Mouse (Mus musculus) frontal cortex, adult 2 months (tissue): ENCODE data around the gene Fzd2. TPM values are rescaled to one million over a fixed set of nuclear protein-coding genes. Genes with fewer than 3 reads are reported as not detected.

ENCODE experiments used
- DNase-seq, 2 experiments: peaks; one replicate each; pipeline ENCODE4 v3.0.0; 2022; ENCODE audit warnings: low spot score in 1 of 2; ENCODE audit errors: extremely low spot score in 1 of 2
- polyA plus RNA-seq: library from polyadenylated mRNA; depleted of rRNA; stranded (reverse); fragments of >200 nt; gene quantifications from 2 replicates; pipeline ENCODE4 v1.2.3, GENCODE M21; 2012; rRNA removed

Fzd2 gene
- polyA plus RNA-seq, 1 experiment = 13.3 TPM

GRCm38 (mm10) chr11:102656326-102656926 is 52.2 kb downstream of the Fzd2 start:
- peak in 1 of 2 experiments; percentile 26 for DNase-seq

- DNase-seq = no peak
Observed at GRCm38 (mm10) chr11:102656931-102657330, 52.7 kb downstream of the Fzd2 start.

Other genes starting within 250 kb of the Fzd2 start
- 0.48 and 0.60 TPM in 2 replicates for gene Slc4a1, start 238.2 kb upstream of the Fzd2 start, polyA plus RNA-seq
- 538 and 540 TPM in 2 replicates for gene Rundc3a, start 211.0 kb upstream of the Fzd2 start, polyA plus RNA-seq
- 82.9 and 90.8 TPM in 2 replicates for gene Slc25a39, start 196.4 kb upstream of the Fzd2 start, polyA plus RNA-seq
- gene Grn, start 174.1 kb upstream of the Fzd2 start, polyA plus RNA-seq = 70.9 and 78.2 TPM in 2 replicates
- gene Fam171a2, start 156.7 kb upstream of the Fzd2 start, polyA plus RNA-seq = 69.6 and 70.0 TPM in 2 replicates
- gene Itga2b, start 134.3 kb upstream of the Fzd2 start, polyA plus RNA-seq = 4.5 and 5.3 TPM in 2 replicates
- 56.2 and 61.7 TPM in 2 replicates for gene Gpatch8, start 48.0 kb upstream of the Fzd2 start, polyA plus RNA-seq
- 6.2 and 6.6 TPM in 2 replicates for gene Gm11627, start 24.9 kb upstream of the Fzd2 start, polyA plus RNA-seq
- 0.02 TPM in 1 of 2 replicates, not detected in the other for gene Meioc, start 59.3 kb downstream of the Fzd2 start, polyA plus RNA-seq
- gene Ccdc43, start 93.4 kb downstream of the Fzd2 start, polyA plus RNA-seq = 18.3 and 24.0 TPM in 2 replicates
- gene Adam11, start 157.0 kb downstream of the Fzd2 start, polyA plus RNA-seq = 83.8 and 92.2 TPM in 2 replicates
- gene Gjc1, start 215.3 kb downstream of the Fzd2 start, polyA plus RNA-seq = 6.9 and 8.1 TPM in 2 replicates
- gene Higd1b, start 231.5 kb downstream of the Fzd2 start, polyA plus RNA-seq = 10.4 and 11.6 TPM in 2 replicates